Mouse (Mus musculus): ENCODE results near the gene Wdr92. TPM values are rescaled to one million over a fixed set of nuclear protein-coding genes. Genes with fewer than 3 reads are reported as not detected.
A peak's percentile ranks its signal among the peaks of the same experiment; 100 is the strongest.
"Not testable (repeated sequence)": the region's sequence is repeated elsewhere in the genome, so short reads cannot be mapped to it uniquely, and the experiment has no call there.

Wdr92 gene
- total RNA-seq, 2 experiments from 2014 or later = 24.2 to 26.9 TPM

DNA sequence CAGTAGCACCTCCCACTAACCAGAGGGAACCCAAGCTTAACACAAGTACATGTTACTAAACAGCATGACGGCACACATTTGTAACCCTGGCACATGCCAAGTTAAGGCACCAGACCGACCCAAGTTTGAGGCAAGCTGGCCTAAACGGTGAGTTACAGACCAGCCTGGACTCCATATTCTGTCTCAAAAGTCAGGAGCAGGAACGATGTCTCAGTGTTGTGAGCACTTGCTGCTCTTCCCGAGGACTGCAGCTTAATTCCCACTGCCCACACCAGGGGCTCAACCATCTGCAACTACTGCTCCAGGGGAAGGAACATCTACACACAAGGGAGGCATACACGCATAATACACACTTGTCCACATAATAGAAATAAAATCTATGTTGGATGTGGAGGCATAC is 20.6 kb downstream of the Wdr92 start:
- ATAC-seq (replicated peaks; ENCODE audit: poor library complexity) = no peak; the same call in 1 of the 2 replicates

DNA sequence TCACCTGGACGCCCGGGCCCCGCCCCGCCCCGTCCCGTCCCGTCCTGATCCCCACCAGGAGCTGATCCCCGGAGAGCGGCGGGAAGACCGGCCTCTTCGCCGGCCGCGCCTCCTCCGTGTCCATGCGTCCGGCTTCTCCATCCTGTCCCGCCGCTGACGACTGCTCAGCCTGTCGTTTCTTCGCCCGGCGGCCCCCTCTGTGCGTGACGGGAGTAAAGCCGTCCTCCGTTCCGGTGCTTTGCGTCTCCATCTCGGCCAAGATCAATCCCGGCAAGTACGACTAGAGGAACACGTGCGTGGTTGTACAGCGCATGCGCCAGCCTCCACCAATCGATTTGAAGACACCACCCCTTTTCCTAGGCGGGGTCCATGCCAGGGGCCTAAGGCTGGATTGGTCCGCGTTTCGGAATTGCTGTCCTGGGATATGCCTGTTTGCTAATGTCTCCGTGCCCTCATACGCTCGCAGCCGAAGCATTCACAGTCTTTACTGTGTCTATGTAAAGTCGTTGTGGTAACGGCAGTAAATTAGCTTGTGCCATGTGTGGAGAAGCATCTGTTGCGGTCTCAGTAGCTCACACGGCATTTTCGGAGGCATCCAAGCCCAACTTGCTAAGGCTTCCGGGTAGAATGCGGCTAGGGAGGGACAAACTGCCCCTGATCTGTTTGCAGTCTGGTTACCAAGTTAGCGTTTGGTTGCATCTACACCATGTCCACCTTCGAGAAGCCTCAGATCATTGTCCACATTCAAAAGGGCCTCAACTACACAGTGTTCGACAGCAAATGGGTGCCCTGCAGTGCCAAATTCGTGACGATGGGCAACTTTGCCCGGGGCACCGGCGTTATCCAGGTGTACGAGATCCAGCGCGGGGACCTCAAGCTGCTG is 29.6 kb downstream of the Wdr92 start, which contains the start of gene Pno1:
Pno1 (minus strand) TSS at position 311 of the 883 bp plus-strand sequence.
- peak; percentile 80 for ATAC-seq (replicated peaks; ENCODE audit: poor library complexity)

DNA sequence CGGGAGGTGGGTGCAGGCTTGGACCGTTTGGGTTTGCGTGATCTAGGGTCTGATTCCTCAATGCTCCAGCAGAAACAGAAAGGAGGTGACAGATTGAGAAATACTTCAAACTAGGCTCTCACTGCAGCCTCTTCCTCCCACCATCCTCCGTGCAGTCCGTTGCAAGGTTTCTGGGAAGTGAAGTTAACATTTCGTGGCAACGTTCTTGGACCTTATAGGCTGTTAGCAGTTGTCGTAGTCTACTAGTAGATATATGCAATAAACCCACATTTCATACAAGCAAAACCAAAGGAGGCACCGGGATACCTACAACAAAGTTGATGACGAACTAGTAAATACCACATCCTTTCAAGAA is 30.2 kb downstream of the Wdr92 start:
- ATAC-seq (replicated peaks; ENCODE audit: poor library complexity) = peak; percentile 35

DNA sequence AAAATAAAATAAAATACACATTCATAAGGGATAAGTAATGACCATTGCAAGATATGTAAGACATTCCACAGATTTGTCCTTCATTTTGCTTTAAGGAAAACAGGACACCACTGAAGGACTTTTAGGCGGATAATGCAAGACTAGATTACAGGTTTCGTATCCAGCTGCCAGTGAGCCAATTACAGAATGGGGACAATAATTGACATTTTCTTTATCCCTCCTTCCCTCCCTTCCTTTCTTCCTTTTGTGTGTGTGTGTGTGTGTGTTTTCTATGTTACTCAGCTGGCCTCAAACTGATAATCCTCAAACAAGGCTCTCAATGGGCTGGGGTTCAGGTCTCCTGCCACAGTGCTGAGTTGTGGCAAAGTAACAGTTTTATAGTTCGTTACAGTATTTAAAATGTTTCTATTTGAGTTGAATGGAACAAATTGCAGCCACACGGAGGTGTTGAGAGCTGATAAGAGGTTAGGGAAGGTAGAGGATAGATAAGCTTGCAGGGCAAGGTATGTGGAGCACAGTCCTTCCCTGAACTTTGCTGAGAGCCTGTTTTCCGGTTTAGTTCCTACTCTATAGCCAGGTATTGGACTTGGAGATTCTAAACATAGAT is 31.1 kb downstream of the Wdr92 start:
- peak; percentile 27 for ATAC-seq (replicated peaks; ENCODE audit: poor library complexity)

DNA sequence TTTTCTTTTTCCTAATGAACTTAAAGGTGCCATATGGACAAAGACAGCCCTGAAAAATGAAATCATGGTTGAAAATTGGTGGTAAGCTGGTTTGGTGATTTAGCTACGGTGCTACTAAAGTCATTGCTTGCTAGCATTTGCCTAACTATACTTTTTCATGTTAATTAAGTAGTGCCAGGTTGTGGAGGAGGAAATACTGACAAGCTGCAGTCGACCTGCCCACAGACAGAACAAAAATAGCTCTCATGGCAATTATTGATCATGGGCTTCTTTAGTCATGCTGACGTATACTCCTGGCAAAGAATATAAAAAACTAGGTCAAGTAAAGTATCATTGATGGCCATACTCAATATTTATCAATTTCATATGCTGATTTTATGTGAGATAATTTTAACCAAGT is 33.6 kb downstream of the Wdr92 start:
- no peak for ATAC-seq (replicated peaks; ENCODE audit: poor library complexity)

DNA sequence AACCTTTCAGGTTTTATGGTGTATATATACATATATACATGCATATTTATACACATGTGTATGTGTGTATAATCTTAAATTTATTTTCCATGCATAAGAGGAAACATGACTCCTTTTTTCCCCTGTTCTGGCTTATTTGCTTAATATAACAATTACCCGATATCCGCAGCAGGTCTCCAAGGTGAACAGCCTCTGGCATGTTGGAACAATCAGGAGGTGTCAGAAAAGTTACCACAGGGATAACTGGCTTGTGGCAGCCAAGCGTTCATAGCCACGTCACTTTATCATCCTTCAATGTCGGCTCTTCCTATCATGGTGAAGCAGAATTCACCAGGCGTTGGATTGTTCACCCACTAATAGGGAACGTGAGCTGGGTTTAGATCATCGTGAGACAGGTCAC is 39.2 kb downstream of the Wdr92 start:
- ATAC-seq (replicated peaks; ENCODE audit: poor library complexity) = peak; percentile 42; the same call in 1 of the 2 replicates

DNA sequence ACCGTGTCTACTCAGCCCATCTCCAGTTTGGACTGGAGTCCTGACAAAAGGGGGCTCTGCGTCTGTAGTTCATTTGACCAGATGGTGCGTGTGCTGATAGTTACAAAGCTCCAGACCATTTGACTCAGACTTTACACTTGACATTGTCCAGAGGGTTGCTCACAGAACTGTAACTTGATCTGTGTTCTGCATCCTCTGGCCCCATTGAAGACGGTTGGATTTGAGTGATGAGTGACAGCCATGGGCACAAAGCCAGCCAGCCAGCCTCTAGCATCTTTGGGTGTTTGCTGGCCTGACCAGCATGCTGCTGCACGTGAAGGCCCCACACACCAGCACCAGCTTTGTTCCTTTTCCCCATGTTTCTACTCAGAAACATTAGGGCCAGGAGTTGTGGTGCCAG is 50.9 kb downstream of the Wdr92 start:
- no peak for ATAC-seq (replicated peaks; ENCODE audit: poor library complexity)

DNA sequence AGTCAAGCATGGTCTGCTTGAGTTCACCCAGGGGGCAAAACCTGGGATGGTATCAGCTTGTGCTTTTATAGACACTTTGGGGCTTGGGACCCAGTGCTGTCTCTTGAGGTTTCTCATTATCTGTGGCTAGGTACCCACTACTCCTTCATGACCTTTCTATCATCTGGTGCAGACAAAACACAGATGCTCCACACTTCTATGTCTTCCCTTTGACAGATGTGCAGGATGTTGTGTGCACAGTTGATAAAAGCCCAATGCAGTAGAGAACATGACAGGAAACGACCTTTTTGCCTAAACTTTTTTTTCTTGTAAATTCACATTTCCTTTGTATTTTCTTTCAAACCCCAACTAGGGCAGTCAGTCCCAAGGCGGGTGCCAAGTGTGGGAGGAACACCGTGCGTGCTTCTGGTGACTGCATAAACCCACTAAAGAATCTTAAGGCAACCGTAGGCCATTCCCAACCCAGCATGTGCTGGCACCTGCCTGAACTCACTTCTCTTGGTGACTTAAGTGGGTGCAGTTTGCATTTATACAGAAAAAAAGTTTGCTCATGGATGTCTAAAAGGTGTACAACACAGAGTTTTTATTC is 54.6 kb downstream of the Wdr92 start:
- ATAC-seq (replicated peaks; ENCODE audit: poor library complexity) = peak; percentile 94

DNA sequence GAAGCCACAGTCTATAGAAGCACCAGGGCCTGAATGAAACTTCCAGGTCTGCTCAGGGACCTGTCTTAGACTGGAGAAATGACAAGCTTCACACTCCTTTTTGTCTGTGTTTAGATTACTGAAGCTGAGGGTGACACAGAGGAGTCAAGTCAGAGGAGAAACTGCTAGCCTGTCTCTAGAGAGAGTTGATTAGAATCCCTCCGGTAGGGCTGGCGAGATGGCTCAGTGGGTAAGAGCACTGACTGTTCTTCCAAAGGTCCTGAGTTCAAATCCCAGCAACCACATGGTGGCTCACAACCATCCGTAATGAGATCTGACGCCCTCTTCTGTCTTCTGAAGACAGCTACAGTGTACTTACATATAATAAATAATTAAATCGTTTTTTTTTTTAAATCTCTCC is 56.7 kb downstream of the Wdr92 start:
- ATAC-seq (replicated peaks; ENCODE audit: poor library complexity) = not testable (repeated sequence)

DNA sequence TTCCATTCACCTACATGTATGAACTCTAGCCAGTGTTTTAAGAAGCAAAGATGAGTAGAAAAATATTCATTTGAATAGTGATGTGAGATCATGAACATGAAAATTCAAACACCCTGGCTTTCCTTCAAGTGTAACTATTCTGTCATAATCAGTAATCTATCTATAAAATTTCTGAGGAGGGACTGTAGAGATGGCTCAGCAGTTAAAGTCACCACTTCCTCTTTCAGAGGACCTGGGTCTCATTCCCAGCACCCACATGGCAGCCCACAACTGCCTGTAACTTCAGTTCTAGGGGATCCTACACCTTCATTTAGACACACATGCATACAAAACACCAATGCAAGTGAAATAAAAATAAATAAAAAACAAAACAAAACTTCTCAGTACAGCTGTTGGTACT is 66.8 kb downstream of the Wdr92 start:
- ATAC-seq (replicated peaks; ENCODE audit: poor library complexity) = no peak

DNA sequence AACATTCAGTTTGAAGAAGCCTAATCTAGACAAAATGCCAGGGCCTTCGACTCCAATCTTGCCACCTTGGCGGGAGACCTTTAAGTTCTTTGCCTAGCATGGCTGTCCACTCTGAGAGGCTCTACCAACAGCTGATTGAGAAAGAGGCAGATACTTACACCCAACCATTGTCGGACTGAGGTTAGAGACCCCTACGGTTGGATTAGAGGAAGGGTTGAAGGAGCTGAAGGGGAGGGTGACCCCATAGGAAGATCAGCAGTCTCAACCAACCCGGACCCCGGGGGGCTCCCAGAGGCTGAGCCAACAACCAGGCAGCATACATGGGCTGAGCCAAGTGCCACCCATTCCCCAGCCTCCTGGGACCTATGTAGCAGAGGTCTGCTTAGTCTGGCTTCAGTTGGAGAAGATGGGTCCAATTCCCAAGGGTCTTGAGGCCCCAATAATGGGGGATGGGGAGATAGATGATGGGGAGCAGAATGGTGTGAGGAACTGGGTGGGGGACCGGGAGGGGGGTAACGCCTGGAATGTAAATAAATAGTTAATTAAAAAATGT is 75.0 kb downstream of the Wdr92 start:
- no peak for ATAC-seq (replicated peaks; ENCODE audit: poor library complexity)

DNA sequence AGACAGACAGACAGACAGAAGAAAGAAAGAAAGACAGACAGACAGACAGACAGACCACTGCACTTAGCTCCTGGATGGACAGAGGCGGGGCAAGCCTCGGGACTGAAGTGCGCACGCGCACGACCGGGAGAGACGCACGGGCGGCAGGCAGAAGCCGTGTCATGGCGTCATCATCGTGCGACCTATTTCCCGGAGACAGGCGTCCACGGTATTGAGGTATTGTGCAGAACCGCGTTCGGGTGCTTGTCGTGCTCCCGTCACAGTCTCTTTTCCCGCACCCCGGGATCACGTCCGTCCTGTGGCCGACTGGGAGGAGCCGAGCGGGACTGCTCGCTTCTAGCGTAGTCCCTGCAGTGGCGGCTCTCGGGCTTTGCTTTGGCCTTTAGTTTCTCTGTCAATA is 75.5 kb downstream of the Wdr92 start, which contains the start of gene C1d:
C1d (plus strand) TSS at position 137 of the 400 bp plus-strand sequence.
- peak; percentile 97 for ATAC-seq (replicated peaks; ENCODE audit: poor library complexity)

DNA sequence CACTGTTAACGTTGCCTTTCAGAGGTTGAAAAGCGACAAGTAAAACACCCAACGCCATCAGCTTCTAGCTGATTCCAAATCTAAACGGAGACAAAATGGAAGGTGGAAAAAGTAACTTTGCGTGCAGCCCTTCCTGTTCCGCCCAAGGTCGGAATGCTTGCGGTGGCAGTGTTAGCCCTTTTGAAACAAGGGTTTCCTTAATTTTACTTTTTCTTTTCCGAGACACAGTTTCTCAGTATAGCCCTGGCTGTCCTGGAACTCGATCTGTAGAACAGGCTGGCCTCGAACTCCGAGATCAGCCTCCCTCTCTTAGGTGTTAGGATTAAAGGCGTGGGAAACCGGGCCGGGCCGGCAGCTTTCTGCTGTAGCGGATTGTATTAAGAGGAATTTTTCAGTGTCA is 76.0 kb downstream of the Wdr92 start:
- ATAC-seq (replicated peaks; ENCODE audit: poor library complexity) = peak; percentile 68

DNA sequence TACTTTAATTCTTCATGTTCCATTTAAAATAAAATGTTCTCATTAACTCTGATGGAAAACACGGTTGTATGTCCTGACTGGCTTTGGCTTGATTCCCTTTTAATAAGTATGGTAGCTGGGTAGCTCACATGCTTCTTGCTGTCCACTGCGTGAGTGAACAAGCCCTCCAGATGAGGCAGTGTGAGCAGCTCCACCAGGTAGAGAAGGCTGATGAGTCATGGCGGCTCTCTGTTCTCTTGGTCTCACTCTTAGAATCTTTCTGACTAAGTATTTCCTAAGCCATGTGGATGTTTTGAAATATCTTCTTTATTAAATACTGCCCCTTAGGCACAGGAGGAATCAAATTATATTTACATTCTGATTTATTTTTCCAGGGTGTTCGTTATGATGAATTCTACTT is 85.3 kb downstream of the Wdr92 start:
- ATAC-seq (replicated peaks; ENCODE audit: poor library complexity) = no peak

DNA sequence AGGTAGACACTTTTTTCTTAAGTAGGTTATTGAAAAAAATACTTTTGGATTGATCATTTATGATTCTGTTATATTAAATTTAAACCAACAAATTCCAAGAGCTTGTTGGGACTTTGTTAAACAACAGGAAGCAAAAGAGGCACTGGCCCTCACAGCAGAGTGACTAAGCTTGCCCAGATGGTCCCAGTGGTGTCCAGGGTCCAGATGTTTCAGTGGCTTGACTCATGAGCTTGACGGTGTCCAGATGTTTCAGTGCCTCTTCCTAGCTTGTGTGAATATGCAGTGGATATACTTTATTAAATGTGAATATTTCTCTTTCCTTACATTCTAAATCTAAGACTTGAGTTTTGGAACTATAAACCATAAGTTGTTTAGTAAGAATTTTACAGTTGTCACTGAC is 86.9 kb downstream of the Wdr92 start:
- no peak for ATAC-seq (replicated peaks; ENCODE audit: poor library complexity)

DNA sequence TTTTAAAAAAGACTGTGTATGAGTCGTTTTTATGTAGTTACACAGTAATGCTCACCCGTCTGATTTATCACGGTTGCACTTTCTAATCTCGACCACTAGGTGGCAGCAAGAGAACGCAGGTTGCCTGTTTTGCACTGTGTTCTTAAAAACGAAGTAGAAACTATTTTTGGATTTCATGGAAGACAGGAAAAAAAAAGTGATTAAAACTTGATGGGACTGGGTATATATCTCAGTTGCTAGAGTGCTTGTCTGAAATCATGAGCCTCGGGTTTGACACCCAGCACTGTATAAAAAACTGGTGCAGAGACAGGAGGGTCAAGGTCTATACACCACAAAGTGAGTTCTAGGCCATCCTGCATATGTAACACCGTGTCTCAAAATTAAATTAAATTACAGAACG is 98.1 kb downstream of the Wdr92 start:
- ATAC-seq (replicated peaks; ENCODE audit: poor library complexity) = peak; percentile 94

Other genes with a start within 250 kb of the Wdr92 start
- 7.6 and 12.7 TPM in 2 replicates for gene Fbxo48, start 230.7 kb upstream of the Wdr92 start, total RNA-seq (2015)
- gene Fbxo48, start 230.7 kb upstream of the Wdr92 start, total RNA-seq (2017) = 8.1 and 10.3 TPM in 2 replicates
- gene Cnrip1, start 130.5 kb upstream of the Wdr92 start, total RNA-seq (2015) = 1.9 and 2.6 TPM in 2 replicates
- 0.12 and 1.3 TPM in 2 replicates for gene Cnrip1, start 130.5 kb upstream of the Wdr92 start, total RNA-seq (2017)
- 26.6 and 31.3 TPM in 2 replicates for gene Plek, start 129.7 kb upstream of the Wdr92 start, total RNA-seq (2015)
- 28.4 and 31.3 TPM in 2 replicates for gene Plek, start 129.7 kb upstream of the Wdr92 start, total RNA-seq (2017)
- gene Ppp3r1, start 22.8 kb upstream of the Wdr92 start, total RNA-seq (2015) = 56.9 and 72.0 TPM in 2 replicates
- 57.6 and 69.3 TPM in 2 replicates for gene Ppp3r1, start 22.8 kb upstream of the Wdr92 start, total RNA-seq (2017)
- gene Pno1, start 29.5 kb downstream of the Wdr92 start, total RNA-seq (2015) = 77.6 and 83.7 TPM in 2 replicates
- gene Pno1, start 29.5 kb downstream of the Wdr92 start, total RNA-seq (2017) = 112 and 130 TPM in 2 replicates
- 56.5 and 62.5 TPM in 2 replicates for gene C1d, start 75.5 kb downstream of the Wdr92 start, total RNA-seq (2015)
- gene C1d, start 75.5 kb downstream of the Wdr92 start, total RNA-seq (2017) = 55.7 and 70.1 TPM in 2 replicates